Mouse (Mus musculus) yolk sac, embryonic 10.5 days (tissue): ENCODE data around the gene Sipa1l1.
"Not testable (repeated sequence)": the region's sequence is repeated elsewhere in the genome, so short reads cannot be mapped to it uniquely, and the experiment has no call there.

Experiments
- DNase-seq: peaks from one replicate; pipeline ENCODE4 v3.0.0-alpha.2; 2017; ENCODE audit warnings: low spot score

Sipa1l1 gene

DNA sequence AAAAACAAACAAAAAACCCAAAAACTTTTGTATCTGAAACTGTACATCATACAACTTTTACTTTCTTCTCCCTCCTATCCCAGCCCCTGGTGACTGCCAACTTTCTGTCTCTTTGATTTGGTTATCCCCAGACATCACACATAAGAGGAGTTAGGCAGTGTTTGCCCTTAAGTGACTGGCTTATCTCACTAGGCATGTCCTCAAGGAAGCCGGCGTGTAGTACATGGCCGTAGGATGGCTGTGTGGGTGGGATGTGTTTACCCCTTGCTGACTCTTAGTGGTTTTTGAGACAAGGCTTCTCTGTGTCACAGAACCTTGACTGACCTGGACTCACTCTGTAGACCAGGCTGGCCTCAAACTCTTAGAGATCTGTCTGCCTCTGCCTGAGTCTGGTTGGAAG, 6.6 kb downstream of the Sipa1l1 start:
- no peak for DNase-seq

DNA sequence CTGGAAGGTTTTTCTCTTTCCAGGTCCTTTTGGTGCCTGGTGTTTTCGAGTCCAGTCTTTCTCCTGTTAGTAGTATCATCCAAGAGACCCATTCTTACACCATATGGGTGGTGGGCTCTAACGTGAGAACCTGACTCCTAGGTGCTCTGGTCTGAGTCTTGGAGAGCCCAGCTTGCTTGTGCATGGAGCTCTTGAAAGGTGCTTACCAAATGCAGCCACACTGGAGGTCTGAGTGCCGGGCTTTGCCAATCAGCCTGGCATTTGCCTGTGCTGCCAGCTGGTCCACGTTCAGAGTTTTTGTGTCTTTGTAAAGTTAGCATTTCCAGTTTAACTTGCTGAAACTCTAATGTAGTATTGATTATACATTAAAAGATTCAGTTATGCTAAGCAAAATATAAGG, 9.5 kb downstream of the Sipa1l1 start:
- DNase-seq, result no peak

DNA sequence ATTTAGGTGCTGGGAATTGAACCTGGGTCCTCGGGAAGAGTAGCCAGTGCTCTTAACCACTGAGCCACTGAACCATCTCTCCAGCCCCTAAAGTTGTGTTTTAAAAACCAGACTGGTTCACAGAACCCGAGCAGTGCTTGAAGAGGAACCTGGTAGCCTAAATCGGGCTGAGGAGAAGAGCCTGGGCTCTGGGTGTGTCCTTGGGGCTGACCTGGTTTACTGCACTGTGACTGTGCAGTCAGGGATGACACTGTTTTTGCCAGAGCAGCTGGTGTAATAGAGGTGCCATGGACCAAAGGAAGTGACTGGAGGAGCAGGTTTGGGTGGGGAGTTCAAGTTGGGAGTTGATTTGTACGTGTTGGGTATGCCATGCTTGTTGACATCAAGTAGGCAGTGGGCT, 10.5 kb downstream of the Sipa1l1 start:
- no peak for DNase-seq

DNA sequence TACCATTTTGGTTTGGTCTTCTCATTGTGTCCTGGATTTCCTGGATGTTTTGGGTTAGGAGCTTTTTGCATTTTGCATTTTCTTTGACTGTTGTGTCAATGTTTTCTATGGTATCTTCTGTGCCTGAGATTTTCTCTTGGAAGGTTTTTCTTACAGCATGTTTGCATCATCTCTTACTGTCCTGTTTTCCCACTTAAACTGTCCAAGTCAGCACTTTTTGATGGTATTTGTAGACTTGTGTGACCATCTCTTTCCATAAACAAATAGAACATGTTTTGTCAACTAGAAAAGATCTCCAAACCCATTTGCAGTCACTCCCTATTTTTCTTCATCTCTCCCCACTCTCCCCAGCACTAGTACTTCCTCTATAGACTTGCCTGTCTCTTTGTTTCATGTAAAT, 17.0 kb downstream of the Sipa1l1 start:
- DNase-seq, result not testable (repeated sequence)

DNA sequence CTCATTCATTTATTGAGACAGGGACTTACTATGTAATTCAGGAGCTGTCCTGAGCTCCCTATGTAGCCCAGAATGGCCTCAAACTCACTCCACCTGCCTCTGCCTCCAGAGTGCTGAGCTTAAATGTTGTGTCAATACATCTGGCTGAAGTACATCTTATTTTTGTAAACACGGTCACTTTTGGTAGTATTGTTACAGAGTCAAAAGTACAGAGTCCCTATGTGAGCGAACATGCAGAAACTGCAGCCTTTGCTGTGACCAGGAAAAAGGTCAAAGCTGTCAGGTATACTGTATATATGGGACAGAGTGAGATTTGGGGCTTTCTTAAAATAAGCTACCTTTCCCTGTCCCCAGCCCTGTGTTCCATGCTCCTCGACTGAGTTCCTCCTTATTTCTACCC, 17.6 kb downstream of the Sipa1l1 start:
- DNase-seq, result no peak

DNA sequence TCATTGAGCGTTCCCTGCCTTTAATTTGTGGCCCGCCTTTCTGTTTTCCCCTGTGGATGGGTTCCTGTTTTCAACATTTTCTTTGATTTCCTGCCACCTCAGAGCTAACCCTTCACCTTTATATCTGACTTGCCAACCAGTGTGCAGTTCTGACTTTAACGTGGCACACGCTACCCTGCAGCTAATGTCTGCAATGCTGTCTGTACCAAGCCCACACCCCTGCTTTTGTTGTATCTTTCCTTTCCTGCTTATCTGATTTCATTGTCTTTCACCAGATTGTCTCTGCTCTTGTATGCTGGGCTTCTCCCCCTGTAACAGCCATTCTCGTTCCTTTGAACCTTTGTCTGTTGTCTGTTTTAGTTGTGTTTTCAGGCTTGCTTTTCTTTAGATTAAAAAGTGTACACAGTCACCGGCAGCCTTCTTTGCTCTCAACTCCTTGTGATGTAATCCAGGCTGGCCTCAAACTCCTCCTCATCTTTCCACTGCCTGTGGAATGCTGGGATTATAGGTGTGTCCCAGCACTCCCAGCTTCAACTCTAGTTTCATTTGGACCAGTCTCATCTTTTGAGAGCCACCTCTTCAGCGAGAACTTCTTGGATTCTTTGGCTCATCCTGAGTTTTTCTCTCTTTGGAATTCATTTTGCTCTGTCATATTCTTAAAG, 18.2 kb downstream of the Sipa1l1 start:
- no peak for DNase-seq

DNA sequence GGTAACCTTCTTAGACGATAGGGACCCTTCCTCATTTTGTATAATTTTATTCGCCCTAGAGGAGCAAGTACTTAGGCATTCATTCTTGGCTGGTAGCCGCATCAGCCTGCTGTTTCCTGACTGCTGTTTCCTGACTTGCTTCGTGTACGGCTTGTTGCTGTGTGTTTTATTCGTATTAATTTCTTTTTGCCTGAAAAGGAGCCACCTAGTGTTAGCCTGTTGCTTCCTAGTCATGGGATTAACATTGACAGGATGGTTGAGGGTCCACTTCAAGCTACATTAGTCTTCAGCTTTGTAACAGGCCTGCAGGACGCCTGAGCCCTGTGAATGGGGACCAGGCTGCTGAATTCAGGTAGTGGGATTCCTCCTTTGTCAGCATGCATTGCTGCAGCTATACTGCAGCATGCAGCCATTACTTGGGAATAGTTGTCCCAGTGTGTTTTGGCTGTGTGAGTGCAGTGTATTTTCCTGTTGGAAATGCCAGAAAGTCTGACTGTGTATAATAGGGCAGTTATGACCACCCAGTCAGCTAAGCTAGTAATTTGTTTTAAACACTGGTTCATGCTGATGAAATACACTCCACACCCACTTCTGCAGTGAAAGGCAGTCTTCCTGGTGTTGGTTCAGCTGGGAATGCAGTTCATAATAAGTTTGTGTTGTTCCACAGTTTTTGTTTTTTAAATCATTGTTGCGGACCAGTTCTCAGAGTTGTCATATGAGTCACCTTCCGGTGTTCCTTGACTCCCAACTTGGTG, 19.4 kb downstream of the Sipa1l1 start:
- no peak for DNase-seq

DNA sequence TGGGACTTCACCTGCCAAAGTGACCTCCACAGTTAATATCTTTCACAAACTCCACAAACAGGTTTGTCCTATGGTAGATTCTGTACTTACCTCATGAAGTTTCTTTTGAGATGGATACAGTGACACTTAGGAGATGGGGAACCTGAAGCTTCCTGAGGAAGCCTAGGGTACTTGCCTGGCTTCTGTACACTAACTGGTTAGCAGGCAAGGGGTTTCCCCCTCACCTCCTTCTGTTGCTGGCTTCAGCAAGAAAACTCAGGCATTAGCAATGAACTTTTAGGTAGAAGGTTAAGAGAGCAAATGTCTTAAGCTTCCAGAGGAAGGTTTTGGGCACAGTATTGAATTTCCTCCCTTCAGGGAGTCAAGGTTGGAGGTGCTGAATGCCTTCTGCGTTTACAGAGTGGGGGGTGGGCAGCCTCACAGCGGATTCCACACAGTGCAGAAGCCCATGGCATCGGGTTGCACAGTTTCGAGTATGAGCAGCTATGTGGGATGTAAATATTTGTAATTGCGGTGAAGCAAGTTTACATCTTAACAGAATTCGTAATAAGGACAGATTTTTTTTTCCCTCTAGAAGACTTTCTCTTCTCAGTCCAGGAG, 20.1 kb downstream of the Sipa1l1 start:
- DNase-seq, result peak; percentile 51

DNA sequence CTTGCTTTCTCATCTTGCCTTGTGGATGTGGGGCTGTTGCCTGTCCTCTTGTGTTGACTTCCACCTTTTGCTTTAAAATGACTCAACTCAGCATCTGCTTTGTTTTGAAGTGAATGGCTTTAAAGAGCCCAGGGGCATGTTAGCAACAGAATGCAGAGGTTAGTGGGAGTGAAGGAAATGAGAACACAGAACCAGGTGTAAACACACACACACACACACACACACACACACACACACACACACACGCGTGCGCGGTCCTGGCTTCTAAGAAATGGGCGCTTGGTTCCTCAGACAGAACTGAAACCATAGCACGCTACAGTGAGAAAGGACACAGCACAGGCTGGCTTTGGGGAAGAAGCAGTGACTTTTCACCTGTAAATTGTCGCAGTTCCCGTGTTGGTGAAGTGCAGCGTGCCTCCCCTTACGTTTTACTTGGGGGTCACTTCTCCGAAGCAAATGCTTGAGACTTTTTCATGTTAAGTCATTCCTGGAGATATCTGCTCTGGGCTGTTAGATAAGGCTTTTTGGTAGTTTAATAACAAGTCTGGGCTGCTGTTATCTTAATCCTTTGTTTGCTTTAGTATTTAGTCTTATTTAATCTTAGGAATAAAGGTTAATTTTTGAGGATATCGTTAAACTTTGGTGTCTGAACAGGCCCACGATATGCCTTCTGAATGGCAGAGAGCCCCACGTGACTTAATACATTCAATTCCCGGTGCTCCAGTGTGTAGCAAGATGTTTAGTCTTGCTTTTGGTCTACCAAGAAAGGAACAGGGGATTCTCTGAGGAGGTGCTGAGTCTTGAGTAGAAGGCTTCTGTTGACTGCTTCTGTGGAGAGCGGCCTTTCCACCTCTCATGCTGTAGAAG, 20.8 kb downstream of the Sipa1l1 start:
- DNase-seq, result no peak

DNA sequence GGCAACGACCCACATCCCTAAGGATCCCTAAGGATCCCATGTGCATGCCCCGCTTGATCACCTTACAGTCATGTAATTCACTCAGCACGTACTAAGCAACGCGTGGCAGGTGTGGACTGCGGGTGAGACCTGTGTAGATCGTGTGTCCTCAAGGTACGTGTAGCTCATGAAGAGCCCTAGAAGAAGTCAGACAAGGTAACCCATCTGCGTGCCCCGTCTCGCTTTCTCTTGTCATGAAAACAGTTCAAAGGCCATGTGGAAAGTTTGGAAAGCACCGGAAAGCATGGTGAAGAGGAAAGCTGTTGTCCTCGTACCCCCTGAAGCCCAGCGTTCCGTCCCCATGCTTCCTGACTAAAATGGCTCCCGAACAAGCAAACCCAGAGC, 21.5 kb downstream of the Sipa1l1 start:
- DNase-seq, result no peak

DNA sequence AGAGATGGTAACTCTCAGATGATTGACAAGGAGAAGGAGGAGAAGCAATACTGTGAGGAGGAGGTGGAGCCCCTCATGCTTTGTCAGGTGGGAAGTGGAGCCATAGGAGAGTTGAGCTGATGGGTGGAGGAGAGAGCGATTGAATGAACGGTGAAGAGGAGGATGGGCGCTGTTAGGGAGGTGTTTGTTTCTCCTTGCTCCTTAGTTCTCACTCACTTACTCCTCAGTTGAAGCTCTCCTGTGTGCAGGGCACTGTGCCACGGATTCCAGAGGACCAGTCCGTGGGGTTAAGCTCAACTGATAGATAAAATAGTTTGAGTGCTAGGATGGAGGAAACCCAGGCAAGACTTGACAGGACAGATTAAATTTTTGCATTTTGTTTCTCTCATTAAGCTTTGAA, 22.6 kb downstream of the Sipa1l1 start:
- DNase-seq, result peak; percentile 10

DNA sequence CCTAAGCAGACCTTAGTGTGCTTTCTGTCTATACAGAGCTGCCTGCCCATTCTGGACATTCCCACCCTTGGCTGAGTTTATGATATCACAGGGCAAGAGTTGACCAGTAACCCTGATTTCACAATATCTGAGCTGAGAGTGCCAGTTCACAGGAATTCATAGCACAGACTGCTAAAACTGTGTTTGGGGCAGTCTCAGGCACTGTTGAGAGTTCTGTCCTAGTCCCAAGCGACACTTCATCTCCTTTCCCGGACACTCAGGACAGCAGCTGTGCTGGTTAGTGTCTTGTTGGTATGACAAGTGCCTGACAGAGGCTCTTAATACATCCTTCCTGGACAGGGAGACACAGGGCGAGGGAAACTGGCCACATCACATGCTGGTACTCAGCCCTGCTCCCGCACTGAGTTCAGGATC, 23.5 kb downstream of the Sipa1l1 start:
- peak; percentile 8 for DNase-seq

DNA sequence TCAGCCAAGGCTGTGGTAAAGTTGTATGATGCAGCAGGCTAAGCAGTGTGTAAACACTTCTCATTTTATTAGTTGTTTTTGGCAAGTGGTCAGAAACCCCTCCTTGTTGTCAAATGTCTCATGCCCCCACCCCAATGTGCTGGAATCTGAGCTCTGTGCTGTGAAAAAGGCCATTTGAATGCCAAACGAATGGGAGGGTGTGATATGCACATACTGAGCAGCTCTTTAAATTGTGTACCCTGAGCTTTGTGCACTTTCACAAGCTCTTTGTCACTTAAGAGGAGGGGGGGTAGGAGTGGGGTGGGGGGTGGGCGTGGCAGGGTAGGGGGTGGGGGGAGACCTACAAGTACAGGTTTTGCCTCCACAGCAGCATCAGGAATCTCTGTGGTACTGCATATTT, 24.4 kb downstream of the Sipa1l1 start:
- no peak for DNase-seq

DNA sequence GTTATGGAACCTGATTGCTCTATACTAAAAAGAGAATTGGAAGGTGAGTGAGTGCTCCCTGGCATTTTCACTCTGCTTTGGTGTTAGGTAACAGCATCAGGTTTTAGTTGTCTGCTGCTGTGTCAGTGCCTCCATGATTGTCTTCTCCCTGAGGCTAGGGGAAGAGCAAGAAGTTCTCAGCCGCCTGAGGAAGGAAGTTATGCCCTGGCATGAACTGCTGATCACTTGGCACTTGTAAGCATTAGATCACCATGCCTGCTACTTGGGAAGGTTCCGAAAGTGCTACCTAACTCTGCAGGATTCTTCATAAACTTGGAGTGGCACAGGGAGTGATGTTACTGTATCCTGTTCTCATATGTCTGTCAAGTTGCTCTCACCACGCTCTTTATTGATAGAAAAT, 25.8 kb downstream of the Sipa1l1 start:
- DNase-seq, result no peak

DNA sequence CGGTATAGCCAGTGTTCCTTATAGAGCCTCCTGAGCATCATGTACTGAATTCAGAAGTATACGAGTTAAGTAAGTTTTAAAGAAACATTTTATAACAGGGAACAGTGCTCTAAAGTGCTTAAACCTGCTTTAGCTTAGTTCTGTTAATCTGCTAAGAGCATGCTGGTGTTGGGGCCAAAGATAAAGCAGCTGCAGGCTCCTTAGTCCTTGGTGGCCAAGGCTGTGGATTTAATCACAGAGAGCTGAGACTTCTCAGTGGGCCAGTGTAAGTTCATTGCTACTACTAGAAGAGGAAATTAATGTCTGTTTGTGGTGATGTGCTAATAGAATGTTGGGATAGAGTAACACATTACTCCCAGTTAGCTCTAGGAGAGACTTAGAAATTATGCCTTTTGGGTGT, 27.1 kb downstream of the Sipa1l1 start:
- DNase-seq, result no peak

DNA sequence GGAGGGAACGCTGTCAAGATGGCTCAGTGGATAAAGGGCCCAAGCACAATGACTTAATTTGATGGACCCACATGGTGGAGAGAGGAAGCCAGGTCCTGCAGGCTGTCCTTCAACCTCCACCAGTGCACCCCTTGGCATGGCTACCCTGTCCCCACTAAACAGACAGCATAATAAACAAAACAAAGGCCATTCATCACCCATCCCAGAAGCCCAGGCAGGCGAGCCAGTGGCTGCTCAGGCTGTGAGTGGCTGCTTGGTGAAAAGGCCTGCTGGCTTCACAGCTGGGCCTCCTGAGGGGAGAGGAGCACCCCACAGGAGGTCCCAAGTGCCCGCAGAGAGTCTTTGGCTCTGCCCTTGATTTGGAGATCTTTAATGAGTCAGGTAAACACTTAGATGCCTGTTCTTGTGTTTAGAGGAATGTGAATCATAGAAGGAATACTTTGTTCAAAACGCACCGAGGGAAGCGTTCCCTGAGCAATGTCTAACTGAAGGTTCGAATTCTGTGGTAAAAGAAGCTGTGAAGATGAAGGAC, 27.6 kb downstream of the Sipa1l1 start:
- DNase-seq, result no peak

DNA sequence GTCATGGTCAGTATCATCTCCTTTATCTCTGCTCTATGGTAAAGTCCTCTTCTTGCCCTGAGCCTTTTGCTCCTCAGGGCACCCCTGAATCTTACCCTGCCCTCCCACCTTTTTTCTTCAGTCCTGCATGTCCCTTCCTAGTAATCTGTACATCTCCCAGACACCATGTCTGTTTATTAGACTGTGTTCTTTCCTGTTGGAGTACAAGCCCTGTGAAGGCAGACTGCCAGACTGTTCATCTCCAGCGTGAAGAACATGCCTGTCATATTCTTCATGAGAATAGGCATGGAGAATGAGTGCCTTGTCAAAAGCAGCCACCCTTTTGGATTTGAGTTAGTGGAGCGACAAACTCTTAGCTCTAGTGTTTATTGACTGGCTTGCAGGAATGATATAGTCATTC, 28.1 kb downstream of the Sipa1l1 start:
- no peak for DNase-seq

DNA sequence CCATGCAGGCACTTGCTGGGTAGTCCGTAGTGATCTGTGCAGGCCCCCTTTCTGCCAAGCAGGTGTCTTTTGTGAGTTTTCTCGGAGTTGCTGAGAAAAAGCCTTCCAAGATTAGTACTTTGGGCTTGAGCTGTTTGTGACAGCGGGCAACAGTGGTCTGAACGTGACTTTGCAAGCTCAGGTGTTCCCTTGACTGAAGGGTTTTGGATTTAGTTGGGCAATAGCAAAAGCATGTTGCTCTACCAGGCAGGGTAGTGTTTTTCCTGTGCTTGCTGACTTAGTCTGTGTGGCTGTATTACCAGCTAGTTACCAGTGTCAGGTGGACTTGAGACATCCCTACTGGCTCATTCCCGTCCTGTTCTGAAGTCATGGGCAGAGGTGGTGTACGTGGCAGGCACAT, 30.2 kb downstream of the Sipa1l1 start:
- DNase-seq, result no peak

DNA sequence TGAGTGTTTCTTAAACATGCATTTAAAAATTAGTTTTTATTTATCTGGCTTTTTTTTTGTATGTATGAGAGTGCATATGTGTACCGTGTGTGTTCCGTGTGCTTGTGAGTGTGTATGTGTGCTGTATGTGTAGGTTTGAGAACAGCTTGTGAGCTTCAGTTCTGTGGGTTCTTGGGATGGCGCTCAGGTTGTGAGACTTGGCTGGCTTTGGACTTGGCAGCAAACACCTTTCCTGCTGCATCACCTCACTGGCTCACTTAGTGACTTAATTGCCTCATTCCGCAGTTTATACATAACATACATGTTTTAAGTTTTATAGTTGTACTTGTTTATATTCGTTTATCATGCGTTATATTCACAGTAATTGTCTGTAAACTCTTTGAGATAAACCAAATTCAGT, 35.0 kb downstream of the Sipa1l1 start:
- no peak for DNase-seq

DNA sequence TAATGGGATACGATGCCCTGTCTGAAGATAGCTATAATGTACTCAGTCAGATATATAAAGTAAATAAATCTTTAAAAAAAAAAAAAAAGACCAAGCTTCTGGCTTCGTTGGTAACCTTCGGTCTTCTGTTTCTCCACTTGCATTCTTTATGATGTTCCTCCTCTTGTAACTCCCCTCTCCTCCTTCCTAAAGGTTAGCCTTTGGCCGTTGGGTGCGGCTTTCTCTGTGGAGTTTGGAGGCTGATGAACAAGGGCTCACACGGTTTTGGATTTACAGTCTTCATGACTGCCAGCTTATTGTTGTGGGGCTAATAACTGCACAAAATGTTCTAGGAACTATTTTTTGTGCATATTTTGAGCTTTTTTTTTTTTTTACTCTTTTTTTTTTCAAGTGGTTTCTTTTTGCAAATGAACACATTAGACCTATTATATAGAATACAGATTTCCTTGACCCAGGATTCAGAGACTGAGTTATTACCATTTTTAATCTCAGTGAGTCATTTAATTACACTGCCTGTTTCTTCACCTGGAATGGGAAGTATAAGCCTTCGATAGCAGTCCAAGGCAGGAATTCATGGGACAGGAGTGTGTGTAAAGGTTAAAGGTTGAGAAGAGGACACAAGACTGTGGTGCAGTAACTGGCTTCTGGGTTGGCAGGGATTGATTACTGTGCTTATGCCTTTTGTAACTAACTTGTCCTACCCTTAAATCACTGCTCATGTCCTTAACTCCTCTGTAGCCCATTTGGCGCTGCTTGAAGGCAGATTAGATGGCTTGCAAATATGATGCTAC, 37.9 kb downstream of the Sipa1l1 start:
- no peak for DNase-seq

DNA sequence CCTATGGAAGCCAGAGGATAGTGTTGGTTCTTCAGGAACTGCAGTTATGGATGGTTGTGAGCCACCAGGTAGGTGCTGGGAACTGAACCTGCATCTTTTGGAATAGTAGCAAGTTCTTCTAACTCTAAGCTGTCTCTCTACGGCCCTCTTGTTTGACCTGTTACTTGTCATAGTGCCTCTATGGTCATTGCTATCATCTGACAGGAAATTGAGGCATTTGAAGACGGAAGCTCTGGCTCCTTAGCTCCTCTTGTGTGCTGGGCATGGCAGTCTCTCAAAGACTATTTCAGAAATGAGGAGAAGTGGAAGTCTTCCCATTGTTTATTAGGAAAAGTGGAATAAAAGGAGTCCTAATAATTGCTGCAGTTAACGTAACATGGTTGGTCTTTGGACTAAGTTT, 38.9 kb downstream of the Sipa1l1 start:
- no peak for DNase-seq

DNA sequence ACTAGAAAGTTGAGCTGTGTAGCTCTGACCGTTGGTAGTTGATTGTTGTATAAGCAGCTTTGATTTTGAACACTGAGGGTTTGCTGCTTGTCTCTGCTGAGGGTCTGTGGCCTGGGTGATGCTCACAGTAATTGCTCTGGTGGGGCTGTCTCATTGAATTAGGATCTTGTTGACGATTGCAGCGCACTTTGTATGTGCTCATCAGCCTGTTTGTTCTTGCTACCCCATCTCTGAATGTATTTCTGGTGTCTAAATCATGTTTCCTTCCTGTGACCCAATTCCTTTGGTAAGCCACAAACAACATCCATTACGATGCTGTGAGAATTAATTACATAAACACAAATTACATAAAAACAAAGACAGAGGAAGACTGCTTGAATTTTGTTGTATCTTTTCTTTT, 39.5 kb downstream of the Sipa1l1 start:
- DNase-seq, result no peak
